Mouse (Mus musculus) brain, embryonic 14.5 days (tissue): Measurements from ENCODE around the gene Gulp1.

Experiments used
- CTCF ChIP-seq: fragments of 200-500 bp; IDR thresholded peaks from 2 replicates; pipeline ENCODE4 v1.5.1; 2012; ENCODE audit warnings: inconsistent platforms, mild to moderate bottlenecking, moderate library complexity, borderline replicate concordance; ENCODE audit not compliant: insufficient read depth, insufficient read length; ENCODE audit errors: extremely low read depth
- POLR2A ChIP-seq: fragments of 200-500 bp; IDR thresholded peaks from 2 replicates; pipeline ENCODE4 v1.6.1; 2012; ENCODE audit warnings: mild to moderate bottlenecking, inconsistent platforms, borderline replicate concordance; ENCODE audit not compliant: poor library complexity, insufficient read depth, insufficient read length, severe bottlenecking; ENCODE audit errors: extremely low read depth

DNA sequence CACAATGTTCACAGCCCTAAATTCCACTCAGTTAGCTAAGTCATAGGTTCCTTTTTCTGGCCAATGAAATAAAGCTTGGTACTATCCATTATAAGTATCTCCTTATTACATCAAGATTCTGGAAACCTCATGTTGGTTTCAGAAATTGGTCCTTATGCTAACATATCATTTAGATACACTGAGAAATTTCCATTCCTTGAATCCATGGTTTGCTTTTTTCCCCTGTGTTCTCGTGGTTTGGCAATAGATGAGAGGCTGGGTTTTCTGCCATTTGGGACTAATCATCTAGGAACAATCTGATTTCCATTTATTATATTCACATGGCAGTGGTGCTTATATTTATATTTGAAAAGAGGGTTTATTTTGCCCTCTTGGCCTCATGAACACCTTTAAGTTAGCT, 226.9 kb downstream of the Gulp1 start:
- no peak for TF ChIP-seq CTCF
- TF ChIP-seq POLR2A: no peak
